34 mouse cellular contexts compared by ENCODE assay signal in the genomic region with DNA sequence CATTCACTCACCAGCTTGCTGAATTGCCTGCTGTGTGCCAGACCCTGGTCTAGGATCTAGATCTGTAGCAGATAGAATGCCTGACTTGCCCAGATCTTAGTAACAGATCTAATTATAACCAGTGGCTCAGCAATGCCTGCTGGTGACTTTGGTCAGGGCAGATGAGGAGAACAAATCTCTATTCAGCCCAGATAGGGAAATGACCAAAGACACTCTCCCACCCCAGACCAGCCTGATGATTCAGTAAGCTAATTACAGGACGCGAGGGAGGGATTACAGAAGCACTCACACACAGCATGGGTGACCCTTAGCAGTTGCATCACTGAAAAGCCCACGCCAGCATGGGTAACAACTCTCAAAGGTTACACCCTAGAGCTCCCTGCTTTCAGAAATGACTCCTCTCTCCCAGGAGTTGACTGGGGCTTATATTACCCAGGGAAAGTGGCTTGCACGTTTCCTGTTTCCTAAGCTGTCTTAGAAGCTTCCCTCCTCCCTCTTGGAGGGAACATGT. TPM values are rescaled to one million over a fixed set of nuclear protein-coding genes. Genes with fewer than 3 reads are reported as not detected.
DNase-seq lines count a peak whose midpoint lies in the region; ATAC-seq lines count a peak whose summit lies in the region.
"Had no signal": no experiment of that assay in that cellular context is flagged by ENCODE, and none has a peak within 500 bp of the region (broad histone marks: within the 10 kb centered on the region; RNA-seq: fewer than 3 reads in every experiment).

No protein-coding gene starts in this region.

- ATAC-seq in embryonic facial prominence, embryonic 14.5 days (ENCODE audit: low read depth): no peak
- ATAC-seq in granulocyte monocyte progenitor cell, adult 5-6 weeks (replicated peaks; ENCODE audit: poor library complexity, severe bottlenecking): peak; percentile 48
- ATAC-seq in forebrain, embryonic 16.5 days: no peak
- ATAC-seq: forebrain, embryonic 13.5 days; midbrain, embryonic 16.5 days had no signal

- no peaks in the 10 kb centered on the region for H3K4me1 ChIP-seq in embryonic facial prominence, embryonic 14.5 days (ENCODE audit: control insufficient read depth, insufficient read depth, low read length)
- 0 out of 2 replicates have a peak, but pooled peaks cover 2% of the 10 kb centered on the region for H3K4me1 ChIP-seq in embryonic facial prominence, embryonic 10.5 days
- H3K4me1 ChIP-seq in forebrain, embryonic 16.5 days (replicated peaks; ENCODE audit: control insufficient read depth, insufficient read depth, low read length): no peaks in the 10 kb centered on the region
- H3K4me1 ChIP-seq: forebrain, embryonic 13.5 days; stomach, embryonic 15.5 days had no signal

- WGBS in embryonic facial prominence, embryonic 14.5 days: 22% methylated on average over 4 of the region's 4 CpGs
- WGBS in embryonic facial prominence, embryonic 10.5 days: 20% methylated on average over 4 of the region's 4 CpGs
- WGBS in forebrain, embryonic 16.5 days: 19% methylated on average over 4 of the region's 4 CpGs

- no peaks in the 10 kb centered on the region for H3K36me3 ChIP-seq in embryonic facial prominence, embryonic 14.5 days (ENCODE audit: control insufficient read depth, insufficient read depth, low read length)
- H3K36me3 ChIP-seq in embryonic facial prominence, embryonic 10.5 days (replicated peaks): no peaks in the 10 kb centered on the region
- no peaks in the 10 kb centered on the region for H3K36me3 ChIP-seq in forebrain, embryonic 16.5 days (ENCODE audit: control insufficient read depth, insufficient read depth)
- H3K36me3 ChIP-seq: G1E; liver, embryonic 13.5 days; stomach, embryonic 15.5 days had no signal

- H3K27me3 ChIP-seq in embryonic facial prominence, embryonic 14.5 days (replicated peaks; ENCODE audit: control insufficient read depth, insufficient read depth, low read length): no peaks in the 10 kb centered on the region
- H3K27me3 ChIP-seq in embryonic facial prominence, embryonic 10.5 days (replicated peaks; ENCODE audit: low read depth, poor library complexity, severe bottlenecking): no peaks in the 10 kb centered on the region
- no peaks in the 10 kb centered on the region for H3K27me3 ChIP-seq in forebrain, embryonic 16.5 days (replicated peaks; ENCODE audit: control insufficient read depth, insufficient read depth, low read length)
- H3K27me3 ChIP-seq: forebrain, embryonic 13.5 days; liver, embryonic 13.5 days; stomach, embryonic 15.5 days had no signal

- H3K9me3 ChIP-seq in embryonic facial prominence, embryonic 14.5 days (ENCODE audit: control insufficient read depth, low read length): no peaks in the 10 kb centered on the region
- no peaks in the 10 kb centered on the region for H3K9me3 ChIP-seq in embryonic facial prominence, embryonic 10.5 days
- 0 out of 2 replicates have a peak, but pooled peaks cover 3% of the 10 kb centered on the region for H3K9me3 ChIP-seq in forebrain, embryonic 16.5 days (ENCODE audit: control insufficient read depth, low read length)
- H3K9me3 ChIP-seq: forebrain, embryonic 13.5 days; G1E; liver, embryonic 13.5 days; stomach, embryonic 15.5 days had no signal

- DNase-seq in embryonic facial prominence, embryonic 14.5 days (ENCODE audit: low spot score): peak; percentile 2
- DNase-seq in embryonic facial prominence, embryonic 10.5 days (ENCODE audit: low spot score): no peak
- DNase-seq in 3T3-L1 (ENCODE audit: low read depth, low spot score) (peak; percentile 42), NIH3T3 (ENCODE audit: low read depth) (peak; percentile 40)
- no peak for DNase-seq in kidney, postnatal 14 days
- DNase-seq: adrenal gland, postnatal 36 days; cerebellum, adult 11-12 months; cerebellum, postnatal 10 days; kidney, adult 11 months; liver, embryonic 13.5 days; lung, adult 2 months; lung, postnatal 14 days; thymus, postnatal 25 days had no signal

- H3K4me3 ChIP-seq in embryonic facial prominence, embryonic 14.5 days (ENCODE audit: low read depth, low read length): no peak overlapping the region
- no peak overlapping the region for H3K4me3 ChIP-seq in embryonic facial prominence, embryonic 10.5 days
- H3K4me3 ChIP-seq in forebrain, embryonic 16.5 days (replicated peaks; ENCODE audit: low read length): no peak overlapping the region
- H3K4me3 ChIP-seq: erythroblast, embryonic 14.5 days; forebrain, embryonic 13.5 days; left cerebral cortex, adult 2 months; liver, embryonic 13.5 days; stomach, embryonic 15.5 days had no signal

- no peak overlapping the region for H3K4me2 ChIP-seq in embryonic facial prominence, embryonic 14.5 days (ENCODE audit: low read depth, low read length)
- H3K4me2 ChIP-seq in forebrain, embryonic 16.5 days (ENCODE audit: low read length): no peak overlapping the region
- H3K4me2 ChIP-seq: forebrain, embryonic 13.5 days; heart, embryonic 11.5 days; liver, embryonic 13.5 days; stomach, embryonic 15.5 days had no signal

- no peak overlapping the region for H3K9ac ChIP-seq in embryonic facial prominence, embryonic 14.5 days (ENCODE audit: low read depth, low read length)
- H3K9ac ChIP-seq in forebrain, embryonic 16.5 days (replicated peaks; ENCODE audit: low read depth, low read length): no peak overlapping the region
- H3K9ac ChIP-seq: forebrain, embryonic 13.5 days; liver, embryonic 13.5 days; stomach, embryonic 15.5 days had no signal

- H3K27ac ChIP-seq in embryonic facial prominence, embryonic 14.5 days (replicated peaks; ENCODE audit: low read depth, low read length): no peak overlapping the region
- no peak overlapping the region for H3K27ac ChIP-seq in embryonic facial prominence, embryonic 10.5 days (replicated peaks)
- no peak overlapping the region for H3K27ac ChIP-seq in forebrain, embryonic 16.5 days (ENCODE audit: low read length)
- H3K27ac ChIP-seq: forebrain, embryonic 13.5 days; left cerebral cortex, adult 2 months; liver, embryonic 13.5 days; stomach, embryonic 15.5 days had no signal

RNA-seq across cellular contexts. Expression of gene Mettl2, which starts 5.6 kb away (rescaled TPM):
- 25.5 and 33.5 TPM in 2 replicates for polyA plus RNA-seq in embryonic facial prominence, embryonic 14.5 days (2014; fragmentation: Nextera tagmentation; extraction: Ambion mirVana)
- polyA plus RNA-seq in embryonic facial prominence, embryonic 10.5 days (2016; fragmentation: Nextera tagmentation; extraction: Ambion mirVana): 55.0 and 57.2 TPM in 2 replicates
- 24.2 and 31.4 TPM in 2 replicates for total RNA-seq in granulocyte monocyte progenitor cell, adult 5-6 weeks (2014; fragmentation: Nextera tagmentation)
- 19.8 and 30.5 TPM in 2 replicates for total RNA-seq in granulocyte monocyte progenitor cell, adult 5-6 weeks (2017)
- 30.0 and 30.7 TPM in 2 replicates for polyA plus RNA-seq in forebrain, embryonic 16.5 days (2015; fragmentation: Nextera tagmentation; extraction: Ambion mirVana)

RNA-seq across cellular contexts. Expression of gene Gm10842, which starts 26.1 kb away (rescaled TPM):
- polyA plus RNA-seq in embryonic facial prominence, embryonic 14.5 days (2014; fragmentation: Nextera tagmentation; extraction: Ambion mirVana): not detected in 2 replicates
- polyA plus RNA-seq in embryonic facial prominence, embryonic 10.5 days (2016; fragmentation: Nextera tagmentation; extraction: Ambion mirVana): not detected in 2 replicates
- total RNA-seq in granulocyte monocyte progenitor cell, adult 5-6 weeks (2014; fragmentation: Nextera tagmentation): not detected in 2 replicates
- total RNA-seq in granulocyte monocyte progenitor cell, adult 5-6 weeks (2017): 3.1 TPM in 1 of 2 replicates, not detected in the other
- not detected in 2 replicates for polyA plus RNA-seq in forebrain, embryonic 16.5 days (2015; fragmentation: Nextera tagmentation; extraction: Ambion mirVana)
- total RNA-seq: adrenal gland, postnatal 36 days; G1E; gastrocnemius, postnatal 4 days; layer of hippocampus, postnatal 10 days; left cerebral cortex, adult 2 months; left cerebral cortex, postnatal 36 days; megakaryocyte-erythroid progenitor cell, adult 5-6 weeks had no signal
- polyA plus RNA-seq: cortical plate, adult 2 months; embryonic facial prominence, embryonic 11.5 days; erythroblast, embryonic 14.5 days; forebrain, embryonic 13.5 days; frontal cortex, adult 2 months; G1E; heart, embryonic 11.5 days; heart, postnatal 0 days; hindbrain, embryonic 11.5 days; kidney, embryonic 16.5 days; limb, embryonic 14.5 days; liver, embryonic 13.5 days; lung, adult 2 months; midbrain, embryonic 16.5 days; neural tube, embryonic 14.5 days; stomach, embryonic 15.5 days had no signal

RNA-seq across cellular contexts. Expression of gene Efcab3, which starts 57.2 kb away (rescaled TPM):
- polyA plus RNA-seq in embryonic facial prominence, embryonic 14.5 days (2014; fragmentation: Nextera tagmentation; extraction: Ambion mirVana): not detected in 2 replicates
- polyA plus RNA-seq in embryonic facial prominence, embryonic 10.5 days (2016; fragmentation: Nextera tagmentation; extraction: Ambion mirVana): not detected in 2 replicates
- total RNA-seq in granulocyte monocyte progenitor cell, adult 5-6 weeks (2014; fragmentation: Nextera tagmentation): not detected in 2 replicates
- not detected in 2 replicates for total RNA-seq in granulocyte monocyte progenitor cell, adult 5-6 weeks (2017)
- polyA plus RNA-seq in forebrain, embryonic 16.5 days (2015; fragmentation: Nextera tagmentation; extraction: Ambion mirVana): not detected in 2 replicates
- total RNA-seq: G1E; gastrocnemius, postnatal 4 days; megakaryocyte-erythroid progenitor cell, adult 5-6 weeks had no signal
- polyA plus RNA-seq: embryonic facial prominence, embryonic 11.5 days; erythroblast, embryonic 14.5 days; forebrain, embryonic 13.5 days; G1E; heart, embryonic 11.5 days; heart, postnatal 0 days; hindbrain, embryonic 11.5 days; kidney, embryonic 16.5 days; lung, adult 2 months; neural tube, embryonic 14.5 days had no signal

RNA-seq across cellular contexts. Expression of gene Tlk2, which starts 58.0 kb away (rescaled TPM):
- polyA plus RNA-seq in embryonic facial prominence, embryonic 14.5 days (2014; fragmentation: Nextera tagmentation; extraction: Ambion mirVana): 26.3 and 30.4 TPM in 2 replicates
- 23.5 and 28.4 TPM in 2 replicates for polyA plus RNA-seq in embryonic facial prominence, embryonic 10.5 days (2016; fragmentation: Nextera tagmentation; extraction: Ambion mirVana)
- 41.2 and 62.9 TPM in 2 replicates for total RNA-seq in granulocyte monocyte progenitor cell, adult 5-6 weeks (2014; fragmentation: Nextera tagmentation)
- total RNA-seq in granulocyte monocyte progenitor cell, adult 5-6 weeks (2017): 43.8 and 63.4 TPM in 2 replicates
- 17.7 and 20.9 TPM in 2 replicates for polyA plus RNA-seq in forebrain, embryonic 16.5 days (2015; fragmentation: Nextera tagmentation; extraction: Ambion mirVana)

Comparison
In these comparisons a context has a peak if more than half of its experiments do, and no peak if none do; other contexts are left out.
1. DNase-seq: peak in embryonic facial prominence, embryonic 14.5 days (single experiment), 3T3-L1 (single experiment) and NIH3T3 (single experiment); none in embryonic facial prominence, embryonic 10.5 days (single experiment) and kidney, postnatal 14 days (single experiment).